In the genomic region with DNA sequence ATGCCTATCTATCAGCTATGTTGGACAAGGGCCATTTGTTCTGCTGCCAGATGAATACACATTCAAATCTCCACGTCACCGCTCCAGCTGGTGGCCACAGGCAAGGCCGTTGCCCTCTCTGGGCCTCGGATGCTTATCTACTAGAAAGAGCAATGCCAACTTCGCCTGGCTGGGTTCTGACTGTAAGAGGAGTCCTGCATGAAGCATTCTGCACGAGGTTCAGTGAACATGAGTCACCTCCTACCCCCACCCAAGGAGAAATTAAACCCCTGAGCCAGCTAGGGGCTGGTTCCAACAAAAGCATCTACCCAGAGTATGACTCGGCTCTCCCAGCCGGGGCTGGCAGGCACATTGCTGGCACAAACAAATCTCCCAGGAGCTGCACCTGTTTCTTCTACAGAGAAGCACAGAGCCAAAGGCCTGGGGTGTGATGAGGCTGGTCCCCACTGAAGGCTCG, we compare ENCODE assay signal across 11 mouse cellular contexts. TPM values are rescaled to one million over a fixed set of nuclear protein-coding genes. Genes with fewer than 3 reads are reported as not detected.
DNase-seq lines count a peak whose midpoint lies in the region; ATAC-seq lines count a peak whose summit lies in the region.
"Had no signal": no experiment of that assay in that cellular context is flagged by ENCODE, and none has a peak within 500 bp of the region (broad histone marks: within the 10 kb centered on the region; RNA-seq: fewer than 3 reads in every experiment).

No protein-coding gene starts in this region.

- peaks cover 17% of the 10 kb centered on the region for H3K4me1 ChIP-seq in forebrain, embryonic 14.5 days (ENCODE audit: control insufficient read depth, insufficient read depth, low read length)
- no peaks in the 10 kb centered on the region; the same call in 1 of the 2 replicates for H3K4me1 ChIP-seq in forebrain, embryonic 11.5 days (replicated peaks; ENCODE audit: control insufficient read depth, insufficient read depth, low read length)
- H3K4me1 ChIP-seq: megakaryocyte, embryonic 14.5 days had no signal

- no peak overlapping the region for H3K4me3 ChIP-seq in forebrain, embryonic 14.5 days (ENCODE audit: low read depth, low read length)
- H3K4me3 ChIP-seq in forebrain, embryonic 11.5 days (ENCODE audit: low read depth, low read length): no peak overlapping the region
- H3K4me3 ChIP-seq: megakaryocyte, embryonic 14.5 days had no signal

- no peaks in the 10 kb centered on the region for H3K36me3 ChIP-seq in forebrain, embryonic 14.5 days (ENCODE audit: control insufficient read depth, insufficient read depth, low read length)
- no peaks in the 10 kb centered on the region for H3K36me3 ChIP-seq in forebrain, embryonic 11.5 days (ENCODE audit: control insufficient read depth, insufficient read depth, low read length)

- no peaks in the 10 kb centered on the region for H3K9me3 ChIP-seq in forebrain, embryonic 14.5 days (replicated peaks; ENCODE audit: control insufficient read depth, low read length)
- H3K9me3 ChIP-seq in forebrain, embryonic 11.5 days (ENCODE audit: control insufficient read depth, low read length): no peaks in the 10 kb centered on the region
- H3K9me3 ChIP-seq: megakaryocyte, embryonic 14.5 days had no signal

- no peak overlapping the region for H3K9ac ChIP-seq in forebrain, embryonic 14.5 days (ENCODE audit: low read length)
- no peak overlapping the region for H3K9ac ChIP-seq in forebrain, embryonic 11.5 days (ENCODE audit: low read length)

- no peak overlapping the region for H3K4me2 ChIP-seq in forebrain, embryonic 14.5 days (ENCODE audit: low read length)
- H3K4me2 ChIP-seq in forebrain, embryonic 11.5 days (ENCODE audit: low read depth, low read length, severe bottlenecking): no peak overlapping the region

- no peak overlapping the region for H3K27ac ChIP-seq in forebrain, embryonic 14.5 days (ENCODE audit: low read depth, low read length)
- no peak overlapping the region for H3K27ac ChIP-seq in forebrain, embryonic 11.5 days (ENCODE audit: low read depth, low read length)

- peak; percentile 53; the same call in 1 of the 2 replicates for ATAC-seq in forebrain, embryonic 14.5 days
- no peak for ATAC-seq in forebrain, embryonic 11.5 days (replicated peaks; ENCODE audit: low FRiP score)

- 48% methylated on average over 9 of the region's 9 CpGs for WGBS in forebrain, embryonic 14.5 days
- WGBS in forebrain, embryonic 11.5 days: 77% methylated on average over 9 of the region's 9 CpGs

- no peaks in the 10 kb centered on the region for H3K27me3 ChIP-seq in forebrain, embryonic 14.5 days (replicated peaks; ENCODE audit: control insufficient read depth, insufficient read depth, low read length)
- H3K27me3 ChIP-seq in forebrain, embryonic 11.5 days (ENCODE audit: control insufficient read depth, insufficient read depth, low read length): no peaks in the 10 kb centered on the region

- peak; percentile 72 for DNase-seq in forebrain, embryonic 14.5 days (ENCODE audit: low spot score)
- DNase-seq in forebrain, embryonic 11.5 days (ENCODE audit: low spot score): no peak
- peak; percentile 67 for DNase-seq in right cerebral cortex, adult 18-20 months
- DNase-seq in right cerebral cortex, postnatal 14 days: no peak
- peak; percentile 92 for DNase-seq in gastrocnemius, adult 18-20 months (ENCODE audit: low spot score)
- DNase-seq in layer of hippocampus, adult 9-11 months: peak; percentile 87
- DNase-seq in testis, postnatal 10 days (ENCODE audit: low spot score): peak; percentile 49
- no peak for DNase-seq in urinary bladder, postnatal 10 days (ENCODE audit: low spot score)

RNA-seq across cellular contexts. Expression of gene Tspan15, which starts 38.3 kb away (rescaled TPM):
- polyA plus RNA-seq in forebrain, embryonic 14.5 days (2014; fragmentation: Nextera tagmentation; extraction: Ambion mirVana): 10.1 and 13.7 TPM in 2 replicates
- 13.9 and 15.5 TPM in 2 replicates for polyA plus RNA-seq in forebrain, embryonic 11.5 days (2014; fragmentation: Nextera tagmentation; extraction: Ambion mirVana)
- total RNA-seq in gastrocnemius, adult 18-20 months (2021): 1 to 10 TPM; 2.9 to 5.5 TPM

RNA-seq across cellular contexts. Expression of gene Fam241b, which starts 49.0 kb away (rescaled TPM):
- 51.5 and 57.8 TPM in 2 replicates for polyA plus RNA-seq in forebrain, embryonic 14.5 days (2014; fragmentation: Nextera tagmentation; extraction: Ambion mirVana)
- 8.0 and 9.3 TPM in 2 replicates for polyA plus RNA-seq in forebrain, embryonic 11.5 days (2014; fragmentation: Nextera tagmentation; extraction: Ambion mirVana)
- 1 to 10 TPM; 1.7 to 2.7 TPM for total RNA-seq in gastrocnemius, adult 18-20 months (2021)

RNA-seq across cellular contexts. Expression of gene Tacr2, which starts 59.5 kb away (rescaled TPM):
- polyA plus RNA-seq in forebrain, embryonic 14.5 days (2014; fragmentation: Nextera tagmentation; extraction: Ambion mirVana): not detected in 2 replicates
- polyA plus RNA-seq in forebrain, embryonic 11.5 days (2014; fragmentation: Nextera tagmentation; extraction: Ambion mirVana): not detected in 2 replicates
- total RNA-seq in gastrocnemius, adult 18-20 months (2021): not detected
- total RNA-seq: common myeloid progenitor, adult 5-6 weeks; heart, postnatal 14 days had no signal

RNA-seq across cellular contexts. Expression of gene Neurog3, which starts 59.8 kb away (rescaled TPM):
- 0.29 and 0.45 TPM in 2 replicates for polyA plus RNA-seq in forebrain, embryonic 14.5 days (2014; fragmentation: Nextera tagmentation; extraction: Ambion mirVana)
- polyA plus RNA-seq in forebrain, embryonic 11.5 days (2014; fragmentation: Nextera tagmentation; extraction: Ambion mirVana): 0.23 and 0.48 TPM in 2 replicates
- not detected for total RNA-seq in gastrocnemius, adult 18-20 months (2021)
- total RNA-seq: common myeloid progenitor, adult 5-6 weeks; heart, postnatal 14 days had no signal

Comparison
In these comparisons a context has a peak if more than half of its experiments do, and no peak if none do; other contexts are left out.
1. DNase-seq: peak in forebrain, embryonic 14.5 days (single experiment), right cerebral cortex, adult 18-20 months (single experiment), gastrocnemius, adult 18-20 months (single experiment), layer of hippocampus, adult 9-11 months (single experiment) and testis, postnatal 10 days (single experiment); none in forebrain, embryonic 11.5 days (single experiment), right cerebral cortex, postnatal 14 days (single experiment) and urinary bladder, postnatal 10 days (single experiment).